Mouse (Mus musculus): ENCODE measurements around the gene Pyy. TPM values are rescaled to one million over a fixed set of nuclear protein-coding genes. Genes with fewer than 3 reads are reported as not detected.

Pyy gene
- polyA plus RNA-seq, 1 experiment, result not detected

GRCm38 (mm10) chr11:102082322-102082721 lies 25.3 kb downstream of the Pyy start:
- no peak overlapping the region for H3K4me3 ChIP-seq (replicated peaks)
- no peak for TF ChIP-seq FLI1 (IDR thresholded peaks at IDR 0.05; ENCODE audit: low read length)
- no peak for TF ChIP-seq GATA1 (IDR thresholded peaks at IDR 0.05; ENCODE audit: borderline replicate concordance, low read length)
- peaks cover 12% of the 10 kb centered on the region for H3K36me3 ChIP-seq (replicated peaks; ENCODE audit: low read length)
- H3K9me3 ChIP-seq, result peaks cover 25% of the 10 kb centered on the region
- H3K27me3 ChIP-seq (replicated peaks), result peaks cover 69% of the 10 kb centered on the region
- H3K4me1 ChIP-seq, result peaks cover 27% of the 10 kb centered on the region

GRCm38 (mm10) chr11:102073722-102074121 lies 33.9 kb downstream of the Pyy start:
- no peaks in the 10 kb centered on the region for H3K9me3 ChIP-seq
- no peak overlapping the region for H3K4me3 ChIP-seq (replicated peaks)
- no peak for TF ChIP-seq GATA1 (IDR thresholded peaks at IDR 0.05; ENCODE audit: borderline replicate concordance, low read length)
- no peak for TF ChIP-seq FLI1 (IDR thresholded peaks at IDR 0.05; ENCODE audit: low read length)
- peaks cover 3% of the 10 kb centered on the region; the same call in 1 of the 2 replicates for H3K4me1 ChIP-seq
- no peaks in the 10 kb centered on the region for H3K36me3 ChIP-seq (replicated peaks; ENCODE audit: low read length)
- peaks cover 53% of the 10 kb centered on the region for H3K27me3 ChIP-seq (replicated peaks)

- Histone ChIP-seq H3K4me1 (no peaks in the 10 kb centered on the region), H3K36me3 (replicated peaks; ENCODE audit: low read length) (no peaks in the 10 kb centered on the region), H3K9me3 (no peaks in the 10 kb centered on the region), H3K27me3 (replicated peaks) (peaks cover 48% of the 10 kb centered on the region), H3K4me3 (replicated peaks) (no peak overlapping the region)
- TF ChIP-seq FLI1 (IDR thresholded peaks at IDR 0.05; ENCODE audit: low read length), result no peak
- TF ChIP-seq GATA1 (IDR thresholded peaks at IDR 0.05; ENCODE audit: borderline replicate concordance, low read length), result no peak
Measured at GRCm38 (mm10) chr11:102072729-102073128, 34.9 kb downstream of the Pyy start.

- Histone ChIP-seq H3K9me3 (no peaks in the 10 kb centered on the region), H3K27me3 (replicated peaks) (peaks cover 48% of the 10 kb centered on the region), H3K4me1 (no peaks in the 10 kb centered on the region), H3K4me3 (replicated peaks) (no peak overlapping the region), H3K36me3 (replicated peaks; ENCODE audit: low read length) (no peaks in the 10 kb centered on the region)
- TF ChIP-seq FLI1 (IDR thresholded peaks at IDR 0.05; ENCODE audit: low read length) (no peak), GATA1 (IDR thresholded peaks at IDR 0.05; ENCODE audit: borderline replicate concordance, low read length) (no peak)
Measured at GRCm38 (mm10) chr11:102070426-102070825, 37.2 kb downstream of the Pyy start.

GRCm38 (mm10) chr11:102069633-102070032 lies 38.0 kb downstream of the Pyy start:
- Histone ChIP-seq H3K36me3 (replicated peaks; ENCODE audit: low read length) (no peaks in the 10 kb centered on the region), H3K4me1 (no peaks in the 10 kb centered on the region), H3K9me3 (no peaks in the 10 kb centered on the region), H3K27me3 (replicated peaks) (peaks cover 43% of the 10 kb centered on the region), H3K4me3 (replicated peaks) (no peak overlapping the region)
- TF ChIP-seq GATA1 (IDR thresholded peaks at IDR 0.05; ENCODE audit: borderline replicate concordance, low read length) (no peak), FLI1 (IDR thresholded peaks at IDR 0.05; ENCODE audit: low read length) (no peak)

GRCm38 (mm10) chr11:102068969-102069368 lies 38.7 kb downstream of the Pyy start:
- TF ChIP-seq GATA1 (IDR thresholded peaks at IDR 0.05; ENCODE audit: borderline replicate concordance, low read length) (no peak), FLI1 (IDR thresholded peaks at IDR 0.05; ENCODE audit: low read length) (no peak)
- Histone ChIP-seq H3K4me3 (replicated peaks) (no peak overlapping the region), H3K27me3 (replicated peaks) (peaks cover 43% of the 10 kb centered on the region), H3K9me3 (no peaks in the 10 kb centered on the region), H3K36me3 (replicated peaks; ENCODE audit: low read length) (no peaks in the 10 kb centered on the region), H3K4me1 (no peaks in the 10 kb centered on the region)

GRCm38 (mm10) chr11:102063076-102063475 lies 44.6 kb downstream of the Pyy start:
- Histone ChIP-seq H3K36me3 (replicated peaks; ENCODE audit: low read length) (peaks cover 18% of the 10 kb centered on the region), H3K4me3 (replicated peaks) (no peak overlapping the region), H3K4me1 (peaks cover 17% of the 10 kb centered on the region), H3K9me3 (no peaks in the 10 kb centered on the region), H3K27me3 (replicated peaks) (peaks cover 65% of the 10 kb centered on the region)
- TF ChIP-seq FLI1 (IDR thresholded peaks at IDR 0.05; ENCODE audit: low read length), result no peak
- no peak for TF ChIP-seq GATA1 (IDR thresholded peaks at IDR 0.05; ENCODE audit: borderline replicate concordance, low read length)

GRCm38 (mm10) chr11:102061941-102062473 lies 45.6 kb downstream of the Pyy start:
- no peak for TF ChIP-seq FLI1 (IDR thresholded peaks at IDR 0.05; ENCODE audit: low read length)
- no peak for TF ChIP-seq GATA1 (IDR thresholded peaks at IDR 0.05; ENCODE audit: borderline replicate concordance, low read length)
- Histone ChIP-seq H3K4me1 (peaks cover 22% of the 10 kb centered on the region), H3K36me3 (replicated peaks; ENCODE audit: low read length) (peaks cover 18% of the 10 kb centered on the region), H3K4me3 (replicated peaks) (no peak overlapping the region), H3K27me3 (replicated peaks) (peaks cover 70% of the 10 kb centered on the region), H3K9me3 (no peaks in the 10 kb centered on the region)

GRCm38 (mm10) chr11:102061236-102061940 lies 46.2 kb downstream of the Pyy start:
- peaks cover 27% of the 10 kb centered on the region for H3K4me1 ChIP-seq
- TF ChIP-seq FLI1 (IDR thresholded peaks at IDR 0.05; ENCODE audit: low read length) (no peak), GATA1 (IDR thresholded peaks at IDR 0.05; ENCODE audit: borderline replicate concordance, low read length) (no peak)
- H3K27me3 ChIP-seq (replicated peaks), result peaks cover 74% of the 10 kb centered on the region
- no peaks in the 10 kb centered on the region for H3K9me3 ChIP-seq
- peaks cover 18% of the 10 kb centered on the region for H3K36me3 ChIP-seq (replicated peaks; ENCODE audit: low read length)
- H3K4me3 ChIP-seq (replicated peaks), result peak overlapping the region; percentile 83

Other genes with a start within 250 kb of the Pyy start
- not detected in 2 replicates for gene Meox1, start 213.5 kb downstream of the Pyy start, polyA plus RNA-seq (2012; ENCODE audit: insufficient read depth, low replicate concordance)
- not detected in 2 replicates for gene Sost, start 140.8 kb downstream of the Pyy start, polyA plus RNA-seq (2012; ENCODE audit: insufficient read depth, low replicate concordance)
- not detected in 2 replicates for gene Cfap97d1, start 123.6 kb downstream of the Pyy start, polyA plus RNA-seq (2012; ENCODE audit: insufficient read depth, low replicate concordance)
- 47.3 and 165 TPM in 2 replicates for gene Dusp3, start 120.8 kb downstream of the Pyy start, polyA plus RNA-seq (2012; ENCODE audit: insufficient read depth, low replicate concordance)
- not detected in 2 replicates for gene Mpp3, start 79.4 kb downstream of the Pyy start, polyA plus RNA-seq (2012; ENCODE audit: insufficient read depth, low replicate concordance)
- gene Cd300lg, start 66.3 kb downstream of the Pyy start, polyA plus RNA-seq (2012; ENCODE audit: insufficient read depth, low replicate concordance), result not detected in 2 replicates
- gene Mpp2, start 19.3 kb downstream of the Pyy start, polyA plus RNA-seq (2012; ENCODE audit: insufficient read depth, low replicate concordance), result 7.0 and 10.2 TPM in 2 replicates
- 2.3 TPM in 1 of 2 replicates, not detected in the other for gene Ppy, start 6.5 kb downstream of the Pyy start, polyA plus RNA-seq (2012; ENCODE audit: insufficient read depth, low replicate concordance)
- not detected in 2 replicates for gene Nags, start 37.7 kb upstream of the Pyy start, polyA plus RNA-seq (2012; ENCODE audit: insufficient read depth, low replicate concordance)
- 13.5 TPM in 1 of 2 replicates, not detected in the other for gene Tmem101, start 48.6 kb upstream of the Pyy start, polyA plus RNA-seq (2012; ENCODE audit: insufficient read depth, low replicate concordance)
- 36.7 and 120 TPM in 2 replicates for gene Lsm12, start 77.5 kb upstream of the Pyy start, polyA plus RNA-seq (2012; ENCODE audit: insufficient read depth, low replicate concordance)
- gene G6pc3, start 81.8 kb upstream of the Pyy start, polyA plus RNA-seq (2012; ENCODE audit: insufficient read depth, low replicate concordance), result 32.9 and 73.3 TPM in 2 replicates
- gene Hdac5, start 122.3 kb upstream of the Pyy start, polyA plus RNA-seq (2012; ENCODE audit: insufficient read depth, low replicate concordance), result 384 and 644 TPM in 2 replicates
- gene BC030867, start 141.1 kb upstream of the Pyy start, polyA plus RNA-seq (2012; ENCODE audit: insufficient read depth, low replicate concordance), result 2.6 and 4.2 TPM in 2 replicates
- gene Asb16, start 160.9 kb upstream of the Pyy start, polyA plus RNA-seq (2012; ENCODE audit: insufficient read depth, low replicate concordance), result not detected in 2 replicates
- gene Tmub2, start 177.1 kb upstream of the Pyy start, polyA plus RNA-seq (2012; ENCODE audit: insufficient read depth, low replicate concordance), result 46.7 and 48.3 TPM in 2 replicates
- gene Atxn7l3, start 188.8 kb upstream of the Pyy start, polyA plus RNA-seq (2012; ENCODE audit: insufficient read depth, low replicate concordance), result 64.8 and 80.0 TPM in 2 replicates
- gene Ubtf, start 211.9 kb upstream of the Pyy start, polyA plus RNA-seq (2012; ENCODE audit: insufficient read depth, low replicate concordance), result 46.9 and 85.8 TPM in 2 replicates